Mouse (Mus musculus): ENCODE measurements at regions not wholly inside any gene's neighbourhood (a gene's known extent, or its start where the extent isn't known, plus 50 kb on each side); places are given as distances from the start of the nearest gene placed in this dataset.

DNA sequence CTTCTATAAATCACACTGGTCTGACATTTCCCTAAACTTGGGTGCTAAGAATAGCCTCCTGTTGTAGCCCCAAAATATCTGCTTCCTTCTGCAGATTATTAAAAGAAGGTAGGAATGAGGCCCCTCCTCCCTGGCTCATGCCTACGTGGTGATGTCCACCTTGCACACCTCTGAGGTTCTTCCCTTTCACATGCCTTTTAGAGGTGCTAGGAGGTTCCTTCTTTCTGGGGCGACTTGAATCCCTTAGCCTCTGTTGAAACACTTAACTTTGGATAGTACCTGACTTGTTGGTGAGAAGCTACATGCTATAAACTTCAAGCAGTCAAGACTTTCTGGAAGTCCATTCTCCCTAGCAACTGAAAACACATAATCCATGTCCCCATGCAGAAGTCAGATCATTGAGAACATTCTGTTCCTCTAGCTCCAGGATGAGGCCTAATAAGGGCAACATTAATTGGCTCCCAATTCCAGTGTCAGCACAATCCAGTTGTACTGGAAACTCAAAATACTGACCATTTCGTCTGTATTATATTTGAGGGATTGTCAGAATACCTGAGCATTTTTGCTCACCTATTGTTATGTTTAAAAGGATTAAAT, 313.5 kb downstream of the Epha4 start:
- no peak for DNase-seq (ENCODE audit: low spot score)
- no peak overlapping the region for H3K27ac ChIP-seq
- H3K9me3 ChIP-seq = no peaks in the 10 kb centered on the region
- H3K4me1 ChIP-seq = no peaks in the 10 kb centered on the region
- no peak overlapping the region for H3K4me3 ChIP-seq
- H3K27me3 ChIP-seq (ENCODE audit: insufficient read depth, poor library complexity, severe bottlenecking) = no peaks in the 10 kb centered on the region
- WGBS = 70% methylated on average over 3 of the region's 3 CpGs
- H3K36me3 ChIP-seq = no peaks in the 10 kb centered on the region

DNA sequence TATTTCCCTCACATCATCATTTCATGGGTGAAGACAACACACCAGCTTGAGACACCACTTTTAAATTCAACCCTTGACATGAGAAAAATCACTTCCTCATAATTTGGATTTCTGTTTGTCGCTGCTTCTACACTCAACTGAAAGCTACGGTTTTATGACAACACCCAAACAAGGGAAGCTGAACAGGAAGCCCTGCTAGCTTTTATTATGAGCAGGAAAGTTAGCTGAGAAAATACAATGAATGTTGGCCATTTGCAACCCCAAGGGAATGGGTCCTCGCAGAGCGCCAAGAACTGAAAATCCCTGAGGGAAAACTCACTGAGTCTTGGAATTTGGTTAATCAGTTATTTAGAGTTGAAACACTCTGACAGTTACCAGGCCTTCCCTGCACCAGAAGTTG, 311.9 kb downstream of the Epha4 start:
- WGBS = 87% methylated on average over 4 of the region's 4 CpGs
- Histone ChIP-seq H3K4me1 (no peaks in the 10 kb centered on the region), H3K9me3 (no peaks in the 10 kb centered on the region), H3K4me3 (no peak overlapping the region), H3K27me3 (ENCODE audit: insufficient read depth, poor library complexity, severe bottlenecking) (no peaks in the 10 kb centered on the region), H3K27ac (no peak overlapping the region), H3K36me3 (no peaks in the 10 kb centered on the region)
- DNase-seq (ENCODE audit: low spot score) = no peak

DNA sequence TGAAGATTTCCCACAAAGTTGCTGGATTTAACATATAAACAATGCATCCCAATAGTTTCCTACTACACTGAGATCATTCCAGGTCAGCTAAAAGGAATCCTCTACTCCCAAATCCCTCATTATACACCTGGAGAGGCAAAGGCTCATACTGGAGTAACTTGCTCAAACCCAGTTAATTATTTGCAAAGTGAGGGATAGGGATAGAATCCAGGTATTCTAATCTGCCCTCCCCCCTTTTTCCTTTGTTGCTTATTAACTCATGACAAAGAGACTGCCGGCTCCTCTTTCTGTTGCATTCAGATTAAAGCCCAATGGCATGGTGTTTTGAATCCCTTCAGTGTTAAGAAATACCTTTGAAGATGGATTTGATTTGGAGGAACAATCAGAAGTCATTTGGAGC, 308.4 kb downstream of the Epha4 start:
- no peak overlapping the region for H3K27ac ChIP-seq
- no peaks in the 10 kb centered on the region for H3K4me1 ChIP-seq
- no peaks in the 10 kb centered on the region for H3K36me3 ChIP-seq
- no peak overlapping the region for H3K4me3 ChIP-seq
- WGBS = 71% methylated on average over 1 of the region's 1 CpGs
- no peak for DNase-seq (ENCODE audit: low spot score)
- no peaks in the 10 kb centered on the region for H3K27me3 ChIP-seq (ENCODE audit: insufficient read depth, poor library complexity, severe bottlenecking)
- H3K9me3 ChIP-seq = no peaks in the 10 kb centered on the region

DNA sequence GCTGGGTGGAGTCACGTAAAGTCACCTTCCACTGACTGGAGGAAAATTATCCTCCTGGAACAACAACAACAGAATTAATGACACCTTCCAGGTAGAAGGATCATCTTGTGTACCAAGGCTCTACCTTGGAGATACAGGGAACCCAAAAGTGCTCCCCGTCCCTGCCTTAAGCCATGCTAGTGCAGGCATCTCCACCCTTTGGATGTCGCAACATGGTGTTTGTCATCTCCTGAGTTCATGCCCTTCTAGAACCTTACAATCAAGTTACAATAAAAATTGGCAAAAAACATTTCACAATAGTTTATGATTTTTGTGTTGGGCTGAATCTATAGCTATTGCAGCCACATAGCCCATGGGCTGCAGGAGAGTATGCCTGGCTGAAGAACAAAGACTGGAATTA, 305.5 kb downstream of the Epha4 start:
- no peak overlapping the region for H3K27ac ChIP-seq
- peaks cover 6% of the 10 kb centered on the region for H3K4me1 ChIP-seq
- 76% methylated on average over 3 of the region's 3 CpGs for WGBS
- no peak for DNase-seq (ENCODE audit: low spot score)
- no peaks in the 10 kb centered on the region for H3K27me3 ChIP-seq (ENCODE audit: insufficient read depth, poor library complexity, severe bottlenecking)
- H3K36me3 ChIP-seq = no peaks in the 10 kb centered on the region
- no peak overlapping the region for H3K4me3 ChIP-seq
- H3K9me3 ChIP-seq = no peaks in the 10 kb centered on the region

DNA sequence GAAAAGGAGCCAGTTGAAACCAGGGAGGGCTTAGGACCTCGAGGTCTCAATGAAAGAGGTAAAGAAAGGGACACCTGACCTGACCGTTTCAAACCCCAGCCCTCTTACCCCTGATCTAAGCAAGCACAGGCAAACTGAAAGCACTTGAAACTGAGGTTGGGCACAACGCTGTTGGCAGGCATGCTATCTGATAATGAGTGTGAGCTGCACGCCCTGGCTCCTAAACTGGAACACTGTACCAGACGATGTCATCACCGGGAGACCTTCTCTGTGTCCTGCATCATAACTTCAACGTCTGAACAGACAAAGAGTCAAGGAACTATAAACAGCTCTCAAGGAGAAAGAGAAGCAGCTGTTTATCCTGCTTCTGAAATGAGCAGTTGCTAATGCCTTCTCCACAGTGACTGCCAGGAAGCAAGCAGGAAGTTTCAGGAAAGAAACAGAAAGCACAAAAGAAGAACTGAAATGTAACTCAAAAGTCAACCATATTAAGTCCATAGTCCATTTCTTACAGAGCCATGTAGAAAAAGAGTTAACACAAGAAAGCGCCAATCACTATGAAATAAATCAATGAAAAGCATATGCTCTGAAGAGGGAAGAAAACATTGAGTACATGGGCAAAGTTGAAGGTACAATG, 301.3 kb downstream of the Epha4 start:
- DNase-seq (ENCODE audit: low spot score) = no peak
- Histone ChIP-seq H3K36me3 (no peaks in the 10 kb centered on the region), H3K4me1 (peaks cover 6% of the 10 kb centered on the region), H3K27ac (peak overlapping the region; percentile 47; the same call in 1 of the 2 replicates), H3K9me3 (no peaks in the 10 kb centered on the region), H3K4me3 (peak overlapping the region; percentile 39), H3K27me3 (ENCODE audit: insufficient read depth, poor library complexity, severe bottlenecking) (no peaks in the 10 kb centered on the region)
- 30% methylated on average over 8 of the region's 8 CpGs for WGBS

DNA sequence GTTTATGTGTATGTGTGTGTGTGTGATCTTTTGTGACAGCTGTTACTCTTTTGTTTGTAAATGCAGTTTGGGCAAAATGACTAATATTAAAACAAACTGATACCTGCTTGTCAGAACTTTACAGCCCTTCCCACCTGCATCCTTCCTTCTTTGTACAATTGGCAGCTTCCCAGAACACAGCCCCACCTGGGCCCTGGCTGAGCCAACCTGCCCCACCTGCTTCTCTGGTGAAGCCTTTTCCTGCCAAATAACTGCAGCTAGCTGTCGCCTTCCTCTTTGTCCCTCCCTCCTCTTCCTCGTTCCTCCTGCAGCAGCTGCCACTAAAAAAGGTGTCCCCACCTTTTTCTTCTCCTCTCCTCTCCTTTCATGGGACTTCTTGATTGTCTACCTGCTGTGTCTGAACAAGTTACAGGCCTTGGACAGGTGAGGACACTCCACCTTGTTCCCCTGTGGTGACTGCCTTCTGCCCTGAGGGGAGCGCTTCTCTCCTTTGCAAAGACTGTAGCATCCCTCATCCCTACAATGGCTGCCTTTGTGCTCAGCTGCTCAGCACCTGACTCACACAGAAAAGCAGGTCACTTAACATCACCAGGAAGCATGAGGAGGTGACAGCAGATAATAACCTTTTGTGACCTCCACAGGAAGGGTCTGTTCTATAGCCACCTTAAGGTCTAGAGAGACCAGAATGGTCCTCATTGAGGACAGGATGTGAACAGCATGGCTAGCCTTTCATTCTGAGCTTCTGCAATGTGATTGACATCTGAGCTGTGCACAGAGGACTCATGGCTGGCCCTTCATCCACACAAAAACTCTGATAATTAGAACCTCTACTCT, 295.2 kb downstream of the Epha4 start:
- Histone ChIP-seq H3K27ac (no peak overlapping the region), H3K27me3 (ENCODE audit: insufficient read depth, poor library complexity, severe bottlenecking) (no peaks in the 10 kb centered on the region), H3K4me1 (no peaks in the 10 kb centered on the region), H3K4me3 (no peak overlapping the region), H3K9me3 (no peaks in the 10 kb centered on the region), H3K36me3 (no peaks in the 10 kb centered on the region)
- 76% methylated on average over 3 of the region's 3 CpGs for WGBS
- DNase-seq (ENCODE audit: low spot score) = no peak

DNA sequence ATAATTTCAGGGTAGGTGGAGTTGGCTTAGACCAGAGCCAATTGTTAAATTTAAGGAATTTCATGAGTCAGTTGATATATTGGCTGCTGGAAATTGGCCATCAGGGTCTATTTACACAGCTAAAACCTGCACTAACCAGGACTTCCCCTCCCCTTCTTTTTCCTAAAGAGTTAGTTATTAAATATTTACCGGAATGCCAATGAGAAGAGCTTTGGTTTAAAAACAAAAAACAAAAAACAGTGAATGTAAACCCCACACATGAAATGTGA, 294.6 kb downstream of the Epha4 start:
- 89% methylated on average over 1 of the region's 1 CpGs for WGBS
- Histone ChIP-seq H3K27ac (no peak overlapping the region), H3K4me1 (0 out of 2 replicates have a peak, but pooled peaks cover 2% of the 10 kb centered on the region), H3K36me3 (no peaks in the 10 kb centered on the region), H3K4me3 (no peak overlapping the region), H3K9me3 (no peaks in the 10 kb centered on the region), H3K27me3 (ENCODE audit: insufficient read depth, poor library complexity, severe bottlenecking) (no peaks in the 10 kb centered on the region)
- no peak for DNase-seq (ENCODE audit: low spot score)

DNA sequence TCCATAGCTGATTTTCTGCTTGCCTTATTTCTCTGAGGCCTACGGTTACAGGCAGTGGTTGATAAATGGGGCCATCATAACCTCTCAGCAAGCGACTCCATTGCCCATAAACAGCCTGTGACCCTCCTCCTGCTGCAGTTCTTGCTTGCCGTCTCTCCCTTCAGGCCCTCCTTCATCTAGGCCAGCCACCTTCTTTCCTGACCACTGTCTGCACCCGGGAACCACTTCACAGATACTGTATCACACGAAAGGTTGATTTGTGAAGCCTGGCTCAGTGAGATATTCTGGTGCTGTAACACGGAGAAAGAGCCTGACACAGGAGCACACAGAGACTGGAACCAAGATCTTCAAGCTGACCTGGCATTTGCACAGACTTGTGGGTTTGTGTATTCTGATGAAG, 294.1 kb downstream of the Epha4 start:
- Histone ChIP-seq H3K4me1 (0 out of 2 replicates have a peak, but pooled peaks cover 2% of the 10 kb centered on the region), H3K27me3 (ENCODE audit: insufficient read depth, poor library complexity, severe bottlenecking) (no peaks in the 10 kb centered on the region), H3K4me3 (no peak overlapping the region), H3K36me3 (no peaks in the 10 kb centered on the region), H3K27ac (no peak overlapping the region), H3K9me3 (no peaks in the 10 kb centered on the region)
- WGBS = 55% methylated on average over 6 of the region's 6 CpGs
- no peak for DNase-seq (ENCODE audit: low spot score)

DNA sequence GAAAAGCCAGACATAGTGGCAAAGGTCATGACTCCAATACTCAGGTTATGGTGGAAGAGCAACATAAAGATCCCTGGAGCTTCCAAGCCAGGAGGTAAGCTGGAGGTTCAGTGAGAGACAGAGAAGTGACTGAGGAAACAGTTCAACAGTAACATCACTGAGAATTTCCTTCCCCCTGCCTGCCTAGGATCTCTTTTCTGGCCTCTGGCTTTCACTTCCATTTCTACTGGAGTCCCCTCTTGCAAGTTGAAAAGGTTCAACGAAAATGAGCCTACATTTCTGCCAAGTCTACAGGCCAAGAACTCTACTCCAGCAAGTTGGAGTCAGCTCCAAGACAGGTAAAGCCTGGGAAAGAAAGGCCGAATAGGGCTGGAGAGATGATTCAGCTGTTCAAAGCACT, 293.0 kb downstream of the Epha4 start:
- Histone ChIP-seq H3K9me3 (no peaks in the 10 kb centered on the region), H3K27me3 (ENCODE audit: insufficient read depth, poor library complexity, severe bottlenecking) (no peaks in the 10 kb centered on the region), H3K4me1 (peaks cover 9% of the 10 kb centered on the region), H3K4me3 (no peak overlapping the region), H3K36me3 (no peaks in the 10 kb centered on the region), H3K27ac (no peak overlapping the region)
- 80% methylated on average over 2 of the region's 2 CpGs for WGBS
- no peak for DNase-seq (ENCODE audit: low spot score)

DNA sequence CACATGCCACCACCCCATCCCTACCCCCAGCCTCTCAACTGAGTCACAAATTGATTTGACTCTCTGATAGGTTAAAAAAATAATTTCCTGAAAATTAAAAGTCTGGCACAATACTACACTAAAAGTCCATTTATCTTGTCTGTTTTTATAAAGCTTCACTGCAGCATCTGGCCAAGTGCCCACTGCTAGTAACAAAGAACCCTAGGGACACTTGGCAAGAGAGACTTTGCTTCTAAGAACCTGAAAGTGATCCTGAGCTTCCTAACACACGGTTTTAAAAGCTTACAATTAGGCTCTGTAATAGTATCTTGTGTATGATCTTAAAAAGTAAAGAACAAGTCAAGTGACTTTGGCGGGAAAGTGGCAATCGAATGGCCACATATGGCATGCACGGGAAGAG, 288.3 kb downstream of the Epha4 start:
- Histone ChIP-seq H3K9me3 (no peaks in the 10 kb centered on the region), H3K27ac (peak overlapping the region; percentile 60), H3K27me3 (ENCODE audit: insufficient read depth, poor library complexity, severe bottlenecking) (no peaks in the 10 kb centered on the region), H3K4me3 (0 out of 2 replicates have a peak overlapping the region, but pooled peaks have one; percentile 19), H3K4me1 (peaks cover 20% of the 10 kb centered on the region), H3K36me3 (no peaks in the 10 kb centered on the region)
- WGBS = 36% methylated on average over 4 of the region's 4 CpGs
- no peak for DNase-seq (ENCODE audit: low spot score)

DNA sequence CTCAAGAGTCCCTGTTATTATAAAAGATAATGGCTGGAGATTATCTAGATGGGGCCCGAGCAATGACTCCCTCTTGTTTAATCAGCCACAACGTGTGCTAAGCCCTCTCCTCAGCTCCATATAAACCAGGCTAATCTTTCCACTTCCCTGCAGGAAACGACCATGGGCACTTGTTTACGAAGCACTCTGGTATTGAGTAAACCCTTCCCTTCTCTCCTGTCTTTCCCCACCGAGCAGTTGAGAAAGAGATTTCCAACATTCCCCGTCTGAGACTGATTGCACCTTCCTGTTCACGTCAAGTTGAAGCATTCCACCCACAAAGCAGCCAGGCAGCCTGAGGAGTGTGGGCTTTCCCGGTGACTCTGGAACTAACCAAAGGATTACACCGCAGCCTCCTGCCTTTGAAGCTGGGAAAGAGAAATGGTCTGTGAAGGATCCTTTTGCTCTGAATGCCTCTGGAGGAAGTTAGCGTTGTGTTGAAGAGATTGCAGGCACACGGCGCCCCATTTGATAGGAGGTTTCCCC, 287.8 kb downstream of the Epha4 start:
- H3K9me3 ChIP-seq = no peaks in the 10 kb centered on the region
- whole genome bisulfite sequencing = 5% methylated on average over 12 of the region's 12 CpGs
- H3K27ac ChIP-seq = peak overlapping the region; percentile 60
- H3K36me3 ChIP-seq = no peaks in the 10 kb centered on the region
- H3K4me3 ChIP-seq = 0 out of 2 replicates have a peak overlapping the region, but pooled peaks have one; percentile 19
- peaks cover 20% of the 10 kb centered on the region for H3K4me1 ChIP-seq
- no peaks in the 10 kb centered on the region for H3K27me3 ChIP-seq (ENCODE audit: insufficient read depth, poor library complexity, severe bottlenecking)
- DNase-seq (ENCODE audit: low spot score) = no peak

DNA sequence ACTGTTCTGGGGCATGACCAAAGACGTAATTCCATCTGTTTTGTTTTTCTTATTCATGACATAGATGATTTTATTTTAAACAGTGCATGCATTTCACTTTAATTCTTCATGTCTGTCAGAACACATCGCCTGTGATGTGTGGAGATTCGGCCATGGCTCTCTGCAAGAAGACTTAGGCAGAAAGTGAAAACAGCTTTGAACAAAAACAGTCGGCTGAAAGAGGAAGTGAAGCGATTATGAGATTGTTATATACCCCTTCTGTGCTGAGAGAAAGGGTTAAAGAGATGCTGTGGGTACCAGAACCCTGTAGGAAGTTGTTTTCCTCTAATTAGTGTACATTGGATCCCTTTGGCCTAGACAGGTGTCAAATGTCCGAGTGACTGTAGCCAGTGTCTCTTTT, 287.1 kb downstream of the Epha4 start:
- no peak overlapping the region for H3K27ac ChIP-seq
- H3K4me1 ChIP-seq = peaks cover 20% of the 10 kb centered on the region
- H3K27me3 ChIP-seq (ENCODE audit: insufficient read depth, poor library complexity, severe bottlenecking) = no peaks in the 10 kb centered on the region
- H3K36me3 ChIP-seq = no peaks in the 10 kb centered on the region
- WGBS = 54% methylated on average over 6 of the region's 6 CpGs
- no peak overlapping the region for H3K4me3 ChIP-seq
- no peaks in the 10 kb centered on the region for H3K9me3 ChIP-seq
- no peak for DNase-seq (ENCODE audit: low spot score)

DNA sequence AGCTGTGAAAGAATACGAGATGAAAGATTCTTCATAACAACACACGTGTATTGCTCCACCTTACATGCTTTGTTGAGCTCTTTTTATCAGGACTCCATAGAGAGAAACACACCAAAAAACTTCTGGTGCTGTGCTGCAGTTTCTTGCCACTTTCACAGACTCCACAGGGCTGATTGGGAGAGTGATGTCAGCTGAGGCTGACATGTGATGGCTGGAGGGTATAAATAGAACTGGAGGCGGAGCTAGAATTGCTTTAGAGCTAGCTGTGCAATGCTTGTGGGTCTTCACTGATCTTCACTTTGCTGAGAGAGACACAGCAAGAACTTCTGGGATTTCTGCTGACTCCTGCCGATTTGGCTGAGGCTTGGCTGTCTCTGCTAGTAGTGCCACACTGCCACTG, 285.3 kb downstream of the Epha4 start:
- H3K4me3 ChIP-seq = no peak overlapping the region
- 72% methylated on average over 4 of the region's 4 CpGs for WGBS
- no peak for DNase-seq (ENCODE audit: low spot score)

More for the DNA sequence above, 285.3 kb downstream of the Epha4 start:
- Histone ChIP-seq H3K4me1 (peaks cover 20% of the 10 kb centered on the region), H3K27ac (no peak overlapping the region), H3K27me3 (ENCODE audit: insufficient read depth, poor library complexity, severe bottlenecking) (no peaks in the 10 kb centered on the region), H3K36me3 (no peaks in the 10 kb centered on the region), H3K9me3 (no peaks in the 10 kb centered on the region)
